Mouse (Mus musculus) lung, embryonic 14.5 days (tissue): ENCODE measurements around the gene Tyw1. TPM values are rescaled to one million over a fixed set of nuclear protein-coding genes. Genes with fewer than 3 reads are reported as not detected.

Experiments
- ATAC-seq: fragments of 200-750 bp; cut with Nextera tagmentation; 2 replicates; pipeline ENCODE4 v1.8.0; 2017; ENCODE audit warnings: mild to moderate bottlenecking, moderate TSS enrichment, moderate library complexity; ENCODE audit not compliant: insufficient read depth
- DNase-seq: peaks from one replicate; pipeline ENCODE4 v3.0.0-alpha.2; 2015
- H3K27ac ChIP-seq: fragments of 300-500 bp; sonication (generic); 2 replicates; pipeline ENCODE4 v1.5.1; 2014; ENCODE audit warnings: low read depth, mild to moderate bottlenecking, moderate library complexity
- H3K27me3 ChIP-seq: fragments of 300-500 bp; sonication (generic); 2 replicates; pipeline ENCODE4 v1.6.1; 2014; ENCODE audit warnings: low read length, control low read depth; ENCODE audit not compliant: insufficient read depth
- H3K36me3 ChIP-seq: fragments of 300-500 bp; sonication (generic); 2 replicates; pipeline ENCODE4 v1.6.1; 2014; ENCODE audit warnings: control low read depth; ENCODE audit not compliant: insufficient read depth
- H3K4me1 ChIP-seq: fragments of 300-500 bp; sonication (generic); 2 replicates; pipeline ENCODE4 v1.6.1; 2014; ENCODE audit warnings: antibody characterized with exemption, control low read depth; ENCODE audit not compliant: insufficient read depth
- H3K4me2 ChIP-seq: fragments of 300-500 bp; sonication (generic); 2 replicates; pipeline ENCODE4 v1.6.1; 2014; ENCODE audit warnings: mild to moderate bottlenecking
- H3K4me3 ChIP-seq: fragments of 300-500 bp; sonication (generic); 2 replicates; pipeline ENCODE4 v1.5.1; 2014; ENCODE audit warnings: low read depth, low read length
- H3K9ac ChIP-seq: fragments of 300-500 bp; sonication (generic); 2 replicates; pipeline ENCODE4 v1.6.1; 2014
- H3K9me3 ChIP-seq: fragments of 300-500 bp; sonication (generic); 2 replicates; pipeline ENCODE4 v1.6.1; 2016; ENCODE audit warnings: low read depth, low read length, control low read depth
- CTCF ChIP-seq: IDR thresholded peaks from 2 replicates; pipeline ENCODE4 v1.5.1; 2016; ENCODE audit warnings: antibody characterized with exemption, low read depth
- WGBS: fragments of 180-500 bp; shearing (Covaris S2); extraction: QIAGEN DNeasy Blood & Tissue Kit; methylation state at CpG from one replicate; pipeline ENCODE4 v1.1.7; 2014; 5-methylcytosine and 5-hydroxymethylcytosine counted together
- polyA plus RNA-seq: library from polyadenylated mRNA; unstranded; fragments of >200 nt; fragmentation: Nextera tagmentation; extraction: Ambion mirVana; gene quantifications from 2 replicates; pipeline ENCODE4 v1.2.1, GENCODE M21; 2014

Gene Tyw1
- polyA plus RNA-seq, 1 experiment from 2014 or later: 27.5 TPM

- peak; percentile 50 for TF ChIP-seq CTCF
- H3K36me3 ChIP-seq: peaks cover 36% of the 10 kb centered on the region
These were observed 8.0 kb downstream of the Tyw1 start for GRCm38 (mm10) chr5:130263454-130263853.

DNA sequence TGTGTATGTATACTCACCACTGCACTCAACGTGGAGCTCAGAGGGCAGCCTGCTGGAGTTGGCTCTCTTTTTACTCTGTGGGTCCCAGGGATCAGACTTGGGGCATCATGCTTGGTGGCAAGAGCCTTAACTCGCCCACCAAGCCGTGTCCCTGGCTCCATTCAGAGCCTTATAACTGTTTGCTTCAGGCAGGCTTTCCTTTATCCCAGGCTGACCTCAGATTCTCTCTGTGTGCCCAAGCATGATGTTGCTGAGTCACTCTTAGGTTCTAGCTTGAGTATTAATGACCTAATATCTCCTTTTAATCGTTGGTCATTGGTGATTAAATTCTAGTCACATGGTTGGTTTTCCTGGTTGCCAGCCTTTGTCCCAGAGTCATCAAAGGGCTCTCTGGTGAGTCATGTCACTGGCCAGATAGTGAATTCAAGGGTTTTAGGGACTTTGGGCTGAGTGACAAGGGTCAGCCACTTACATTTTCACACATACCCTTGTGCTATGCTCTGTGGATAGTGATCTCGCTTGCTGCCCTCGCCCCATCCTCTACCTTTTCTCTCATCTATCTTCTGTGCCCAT lies 9.1 kb downstream of the Tyw1 start:
- H3K36me3 ChIP-seq: peaks cover 42% of the 10 kb centered on the region
- TF ChIP-seq CTCF: no peak
- 87% methylated on average over 6 of the region's 6 CpGs for WGBS

More at GRCm38 (mm10) chr5:130263454-130263853, 8.0 kb downstream of the Tyw1 start:
- Histone ChIP-seq H3K4me3 (no peak overlapping the region), H3K4me1 (no peaks in the 10 kb centered on the region), H3K4me2 (no peak overlapping the region), H3K27ac (no peak overlapping the region), H3K27me3 (no peaks in the 10 kb centered on the region), H3K9ac (no peak overlapping the region), H3K9me3 (no peaks in the 10 kb centered on the region)
- DNase-seq: no peak
- no peak for ATAC-seq
- WGBS: 70% methylated on average over 11 of the region's 11 CpGs

DNA sequence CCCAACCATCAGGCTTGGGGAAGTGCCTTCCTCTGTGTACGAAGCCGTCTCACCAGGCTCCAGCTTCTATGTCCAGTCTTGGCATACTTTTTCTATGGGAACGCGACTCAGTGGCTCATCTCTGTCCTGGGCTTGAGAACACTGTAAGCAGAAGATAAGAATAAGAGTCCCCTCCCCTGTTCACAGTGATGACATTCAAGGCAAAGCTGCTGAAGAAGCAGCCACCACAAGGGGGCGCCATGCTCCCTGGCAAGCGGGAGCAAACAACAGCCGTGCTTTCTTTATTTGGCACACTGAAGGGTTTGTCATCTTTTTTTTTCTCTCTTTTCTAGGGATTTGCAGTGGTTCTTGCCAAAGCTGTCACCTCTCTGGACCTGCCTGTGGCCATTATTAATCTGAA lies 11.2 kb downstream of the Tyw1 start:
- Histone ChIP-seq H3K27me3 (no peaks in the 10 kb centered on the region), H3K9me3 (no peaks in the 10 kb centered on the region), H3K4me2 (no peak overlapping the region), H3K27ac (no peak overlapping the region), H3K36me3 (peaks cover 49% of the 10 kb centered on the region), H3K9ac (no peak overlapping the region), H3K4me3 (no peak overlapping the region), H3K4me1 (no peaks in the 10 kb centered on the region)
- ATAC-seq (no peak), DNase-seq (peak; percentile 55)
- 75% methylated on average over 7 of the region's 7 CpGs for WGBS
- peak; percentile 68 for TF ChIP-seq CTCF

More for the DNA sequence above, 9.1 kb downstream of the Tyw1 start:
- Histone ChIP-seq H3K27me3 (no peaks in the 10 kb centered on the region), H3K9me3 (no peaks in the 10 kb centered on the region), H3K4me2 (no peak overlapping the region), H3K4me1 (no peaks in the 10 kb centered on the region), H3K27ac (no peak overlapping the region), H3K9ac (no peak overlapping the region), H3K4me3 (no peak overlapping the region)
- DNase-seq: no peak
- ATAC-seq: no peak

DNA sequence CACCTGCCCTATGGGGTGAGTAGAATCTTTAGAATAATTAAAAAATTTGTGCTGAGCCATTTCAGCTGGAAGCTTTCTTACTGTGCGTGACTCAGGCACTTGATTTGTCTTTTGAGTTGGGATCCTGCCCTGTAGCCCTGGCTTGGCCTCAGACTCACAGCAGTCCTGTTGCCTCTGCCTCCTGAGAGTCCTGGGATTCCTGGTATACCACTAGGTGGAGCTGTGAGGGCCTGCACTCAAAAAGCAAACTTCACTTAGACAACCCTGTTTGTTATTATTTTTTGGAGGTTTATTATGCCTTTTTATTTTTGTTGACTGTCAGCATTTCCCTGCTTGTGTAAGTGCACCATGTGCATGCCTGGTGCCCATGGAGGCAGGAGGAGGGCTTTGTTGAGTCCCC lies 11.9 kb downstream of the Tyw1 start:
- ATAC-seq: no peak
- no peak overlapping the region for H3K27ac ChIP-seq
- H3K36me3 ChIP-seq: peaks cover 54% of the 10 kb centered on the region
- DNase-seq: peak; percentile 54
- no peaks in the 10 kb centered on the region for H3K4me1 ChIP-seq
- no peaks in the 10 kb centered on the region for H3K27me3 ChIP-seq
- no peaks in the 10 kb centered on the region for H3K9me3 ChIP-seq
- peak; percentile 61 for TF ChIP-seq CTCF
- no peak overlapping the region for H3K4me3 ChIP-seq
- no peak overlapping the region for H3K9ac ChIP-seq
- 87% methylated on average over 1 of the region's 1 CpGs for WGBS
- H3K4me2 ChIP-seq: no peak overlapping the region

GRCm38 (mm10) chr5:130268976-130269375 lies 13.6 kb downstream of the Tyw1 start:
- TF ChIP-seq CTCF: no peak
- Histone ChIP-seq H3K36me3 (peaks cover 58% of the 10 kb centered on the region), H3K27ac (no peak overlapping the region), H3K9ac (no peak overlapping the region), H3K27me3 (no peaks in the 10 kb centered on the region), H3K9me3 (no peaks in the 10 kb centered on the region), H3K4me1 (no peaks in the 10 kb centered on the region), H3K4me2 (no peak overlapping the region), H3K4me3 (no peak overlapping the region)
- ATAC-seq (no peak), DNase-seq (no peak)
- 68% methylated on average over 11 of the region's 11 CpGs for WGBS

- Histone ChIP-seq H3K4me3 (no peak overlapping the region), H3K27ac (no peak overlapping the region), H3K27me3 (no peaks in the 10 kb centered on the region), H3K4me2 (no peak overlapping the region), H3K36me3 (peaks cover 62% of the 10 kb centered on the region), H3K9ac (no peak overlapping the region), H3K4me1 (no peaks in the 10 kb centered on the region), H3K9me3 (no peaks in the 10 kb centered on the region)
- ATAC-seq (no peak), DNase-seq (peak; percentile 14)
- TF ChIP-seq CTCF: peak; percentile 44; the same call in 1 of the 2 replicates
- WGBS: 88% methylated on average over 1 of the region's 1 CpGs
These were observed 16.9 kb downstream of the Tyw1 start for GRCm38 (mm10) chr5:130272344-130272743.

DNA sequence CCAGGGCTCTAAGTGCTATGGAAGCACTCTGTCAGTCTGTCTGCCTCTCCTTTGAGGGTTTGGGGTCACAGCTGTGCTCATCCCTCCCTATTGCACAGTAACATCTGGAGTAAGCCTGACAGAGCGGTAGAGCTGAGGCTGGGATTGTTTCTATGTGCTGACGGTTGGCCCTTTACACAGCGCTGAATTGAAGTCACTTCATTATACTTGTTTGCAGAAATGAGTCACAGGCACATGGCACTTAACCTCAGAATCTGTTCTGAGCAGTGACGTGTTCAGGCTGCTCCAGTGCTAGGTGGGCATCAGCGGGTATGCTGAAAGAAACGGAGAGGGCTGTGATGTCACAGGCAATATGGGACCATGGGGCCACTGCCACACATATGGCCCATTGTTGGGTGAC lies 17.6 kb downstream of the Tyw1 start:
- no peak overlapping the region for H3K9ac ChIP-seq
- peaks cover 62% of the 10 kb centered on the region for H3K36me3 ChIP-seq
- no peaks in the 10 kb centered on the region for H3K27me3 ChIP-seq
- ATAC-seq (peak; percentile 35; the same call in 1 of the 2 replicates), DNase-seq (no peak)
- H3K4me1 ChIP-seq: no peaks in the 10 kb centered on the region
- H3K4me3 ChIP-seq: no peak overlapping the region
- no peak overlapping the region for H3K4me2 ChIP-seq
- TF ChIP-seq CTCF: no peak
- no peaks in the 10 kb centered on the region for H3K9me3 ChIP-seq
- no peak overlapping the region for H3K27ac ChIP-seq
- WGBS: 85% methylated on average over 6 of the region's 6 CpGs
